Mouse (Mus musculus): ENCODE results near the gene Nr2e3.
"Not testable (repeated sequence)": the region's sequence is repeated elsewhere in the genome, so short reads cannot be mapped to it uniquely, and the experiment has no call there.

Gene Nr2e3

DNA sequence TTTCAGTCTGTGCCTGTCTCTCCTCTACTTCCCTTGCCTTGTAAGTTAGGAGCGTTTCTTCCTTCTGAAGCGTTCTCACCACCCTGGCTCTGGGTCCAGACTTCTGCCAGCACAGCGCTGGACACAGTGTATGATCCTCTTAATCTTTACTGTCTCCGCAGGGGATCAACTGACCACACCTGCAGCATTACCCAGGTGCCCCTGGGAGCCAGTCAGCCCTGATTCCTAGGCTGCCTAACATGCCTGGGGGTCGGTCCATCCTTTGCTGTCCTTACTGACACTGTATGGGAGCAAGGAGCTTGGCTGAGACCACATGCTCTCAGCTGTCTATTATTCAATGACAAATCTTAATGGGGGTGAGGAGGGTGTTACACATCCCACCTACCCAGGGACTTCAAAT lies 10.5 kb downstream of the Nr2e3 start:
- DNase-seq (ENCODE audit: low read depth), result no peak

DNA sequence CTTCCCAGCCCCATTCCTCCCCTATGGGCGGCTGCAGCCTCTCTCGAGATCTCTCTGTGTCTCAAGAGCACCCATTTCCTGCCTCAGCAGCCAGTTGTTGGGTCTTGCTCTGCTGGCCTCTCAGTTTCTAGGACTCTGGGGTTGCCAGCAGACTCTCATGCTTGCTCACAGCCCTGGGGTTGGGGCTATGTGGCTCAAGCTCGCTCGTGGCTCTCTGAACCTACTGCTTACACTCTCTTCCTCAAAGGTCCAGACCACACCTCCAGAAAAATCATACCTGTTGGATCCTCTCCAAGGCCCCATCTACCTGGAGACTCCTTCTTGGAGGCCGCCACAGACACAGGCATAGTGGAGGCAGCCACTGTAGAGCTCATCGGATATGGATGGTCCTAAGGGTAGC lies 10.9 kb downstream of the Nr2e3 start:
- DNase-seq (ENCODE audit: low read depth), result no peak

DNA sequence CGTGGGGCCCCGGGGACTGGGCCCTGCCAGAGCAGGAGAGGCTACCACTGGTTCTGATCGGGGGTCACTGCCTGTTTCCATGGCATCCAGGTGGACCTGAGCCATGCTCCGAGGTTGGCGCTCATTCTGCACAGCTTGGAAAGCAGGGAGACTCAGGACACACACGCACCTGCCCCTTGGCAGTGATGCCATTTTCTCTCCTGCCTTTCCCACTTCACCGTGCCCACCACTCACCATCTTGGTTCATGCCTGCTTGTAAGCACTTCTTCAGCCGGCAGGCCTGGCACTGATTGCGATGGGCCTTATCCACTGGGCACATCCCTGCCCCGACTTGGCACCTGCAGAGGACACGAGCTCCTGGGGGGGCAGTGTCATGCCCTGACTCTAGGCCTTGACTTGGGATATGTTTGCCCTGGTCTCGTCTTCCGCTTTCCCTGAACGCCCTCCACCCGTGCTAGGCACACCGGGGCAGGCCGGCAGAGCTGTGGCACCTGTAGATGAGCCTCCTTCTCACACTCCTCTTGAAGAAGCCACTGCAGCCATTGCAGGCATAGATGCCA lies 11.7 kb downstream of the Nr2e3 start:
- DNase-seq (ENCODE audit: low read depth), result no peak

DNA sequence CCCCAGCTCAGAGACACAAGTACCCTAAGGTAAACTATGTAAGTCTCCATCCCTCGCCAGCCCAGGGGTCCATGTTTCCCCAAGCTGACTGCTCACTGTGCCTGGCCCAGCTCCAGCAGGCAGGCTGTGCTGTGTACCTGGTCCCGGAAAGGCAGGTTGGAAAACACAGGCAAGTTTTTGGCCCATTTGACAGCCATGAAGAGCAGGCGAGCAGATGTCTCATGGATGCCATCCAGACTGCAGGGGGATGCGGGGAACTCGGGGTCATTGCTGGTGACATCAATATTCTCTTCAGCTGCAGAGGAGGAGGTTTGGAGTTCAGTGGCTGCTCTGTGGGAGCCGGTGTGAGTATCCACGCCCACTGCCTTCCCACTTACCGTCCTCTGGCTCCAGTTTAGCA lies 12.2 kb downstream of the Nr2e3 start:
- no peak for DNase-seq (ENCODE audit: low read depth)

DNA sequence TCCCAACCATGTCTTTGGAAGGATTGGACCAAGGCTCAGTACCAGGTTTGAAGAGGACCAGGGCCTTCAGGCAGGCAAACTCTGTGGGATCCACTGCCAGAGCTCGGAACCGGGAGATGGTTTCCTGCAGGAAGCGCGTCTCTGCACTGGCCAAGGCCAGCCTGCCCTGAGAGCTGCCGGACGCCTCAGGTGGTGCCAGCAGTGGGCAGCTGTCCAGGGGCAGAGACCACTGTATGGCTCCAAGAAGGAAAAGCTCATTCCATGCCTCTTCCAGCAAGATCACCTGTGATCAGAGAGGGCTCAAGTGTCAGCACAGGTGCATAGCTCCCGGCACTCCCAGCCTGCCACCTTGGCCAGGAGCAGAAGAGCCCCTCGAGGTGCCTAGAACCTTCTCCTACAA lies 13.2 kb downstream of the Nr2e3 start:
- no peak for DNase-seq (ENCODE audit: low read depth)

DNA sequence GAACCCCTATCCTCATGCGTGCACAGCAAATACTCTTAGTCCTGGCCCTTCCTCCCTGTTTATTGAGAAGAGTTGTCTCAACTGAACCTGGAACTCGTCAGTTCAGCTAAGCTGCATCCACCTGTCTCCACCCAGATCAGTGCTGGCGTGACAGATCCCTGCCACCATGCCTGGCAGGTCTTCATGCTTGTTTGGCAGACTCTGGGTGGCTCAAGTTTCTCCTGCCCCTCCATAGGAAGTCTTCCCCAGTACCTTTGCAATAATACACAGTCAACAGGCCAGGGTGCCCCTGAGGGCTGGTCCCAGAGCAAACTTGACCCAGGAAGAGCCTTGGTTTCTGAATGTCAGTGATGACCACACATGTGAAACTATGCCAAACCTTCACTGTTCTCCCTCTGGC lies 15.2 kb downstream of the Nr2e3 start:
- DNase-seq (ENCODE audit: low read depth), result no peak

DNA sequence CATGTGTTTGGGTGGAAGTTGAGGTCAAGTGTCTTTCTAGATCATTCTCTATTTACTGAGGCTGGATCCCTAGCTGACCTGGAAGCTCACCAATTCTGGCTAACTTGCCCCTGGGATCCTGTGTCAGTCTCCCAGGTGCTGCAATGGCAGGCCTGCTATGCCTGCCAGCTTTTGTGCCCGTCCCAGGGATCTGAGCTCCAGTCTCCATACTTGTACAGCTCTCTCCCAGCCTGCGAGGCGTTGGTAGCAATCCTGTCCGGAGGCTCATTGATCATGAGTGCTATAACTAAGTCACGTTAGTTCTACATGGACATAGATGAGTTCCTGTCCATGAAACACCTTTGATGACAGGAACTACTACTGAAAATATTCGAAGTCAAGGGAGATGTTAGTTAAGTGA lies 16.6 kb downstream of the Nr2e3 start:
- DNase-seq (ENCODE audit: low read depth), result no peak

DNA sequence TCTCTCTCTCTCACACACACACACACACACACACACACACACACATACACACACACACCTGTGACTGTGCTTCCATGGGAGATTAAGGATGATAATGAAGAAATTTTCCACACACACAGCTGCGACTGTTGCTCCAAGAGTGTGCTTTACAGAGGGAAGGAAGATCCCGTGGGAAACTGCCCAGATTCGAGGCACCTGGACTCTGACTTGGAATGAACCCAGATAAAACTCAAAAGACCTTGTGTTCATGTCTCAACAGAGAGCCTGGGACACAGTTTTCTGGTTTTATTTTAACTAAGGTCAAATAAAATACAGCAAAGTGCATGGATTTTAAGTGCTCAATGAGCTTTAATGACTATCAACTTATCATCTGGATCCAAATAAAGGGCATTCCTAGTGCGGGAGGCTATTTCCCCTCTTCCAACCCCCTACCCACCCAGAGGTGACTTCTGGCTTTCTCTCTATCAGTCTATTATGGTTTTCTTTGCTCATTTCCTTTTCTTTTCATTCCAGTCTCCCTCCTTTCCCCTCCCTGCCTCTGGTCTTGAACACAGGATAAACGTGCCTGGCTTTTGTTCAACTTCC lies 17.9 kb downstream of the Nr2e3 start:
- DNase-seq (ENCODE audit: low read depth), result no peak

DNA sequence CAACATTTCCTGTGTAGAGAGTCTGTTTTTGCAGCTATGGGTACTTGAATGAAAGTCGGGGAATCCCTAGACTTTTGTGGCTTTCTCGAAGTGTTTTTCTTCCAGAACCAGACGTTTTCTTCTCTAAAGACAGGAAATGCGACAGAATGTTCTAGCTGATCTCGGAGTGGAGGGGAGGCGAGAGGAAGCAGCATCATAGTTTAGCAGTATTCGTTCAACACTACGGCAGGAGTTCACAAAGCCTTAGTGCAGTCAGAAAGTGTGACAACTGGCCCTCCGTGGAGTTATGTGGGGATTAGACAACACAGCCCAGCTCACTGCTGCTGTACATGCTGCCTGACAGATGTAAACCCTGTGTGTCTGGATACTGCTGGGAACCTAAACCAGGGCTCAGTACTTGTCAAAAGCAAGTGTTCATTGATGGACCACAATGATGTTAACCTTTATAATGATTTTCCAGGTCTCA lies 18.5 kb downstream of the Nr2e3 start:
- no peak for DNase-seq (ENCODE audit: low read depth)

DNA sequence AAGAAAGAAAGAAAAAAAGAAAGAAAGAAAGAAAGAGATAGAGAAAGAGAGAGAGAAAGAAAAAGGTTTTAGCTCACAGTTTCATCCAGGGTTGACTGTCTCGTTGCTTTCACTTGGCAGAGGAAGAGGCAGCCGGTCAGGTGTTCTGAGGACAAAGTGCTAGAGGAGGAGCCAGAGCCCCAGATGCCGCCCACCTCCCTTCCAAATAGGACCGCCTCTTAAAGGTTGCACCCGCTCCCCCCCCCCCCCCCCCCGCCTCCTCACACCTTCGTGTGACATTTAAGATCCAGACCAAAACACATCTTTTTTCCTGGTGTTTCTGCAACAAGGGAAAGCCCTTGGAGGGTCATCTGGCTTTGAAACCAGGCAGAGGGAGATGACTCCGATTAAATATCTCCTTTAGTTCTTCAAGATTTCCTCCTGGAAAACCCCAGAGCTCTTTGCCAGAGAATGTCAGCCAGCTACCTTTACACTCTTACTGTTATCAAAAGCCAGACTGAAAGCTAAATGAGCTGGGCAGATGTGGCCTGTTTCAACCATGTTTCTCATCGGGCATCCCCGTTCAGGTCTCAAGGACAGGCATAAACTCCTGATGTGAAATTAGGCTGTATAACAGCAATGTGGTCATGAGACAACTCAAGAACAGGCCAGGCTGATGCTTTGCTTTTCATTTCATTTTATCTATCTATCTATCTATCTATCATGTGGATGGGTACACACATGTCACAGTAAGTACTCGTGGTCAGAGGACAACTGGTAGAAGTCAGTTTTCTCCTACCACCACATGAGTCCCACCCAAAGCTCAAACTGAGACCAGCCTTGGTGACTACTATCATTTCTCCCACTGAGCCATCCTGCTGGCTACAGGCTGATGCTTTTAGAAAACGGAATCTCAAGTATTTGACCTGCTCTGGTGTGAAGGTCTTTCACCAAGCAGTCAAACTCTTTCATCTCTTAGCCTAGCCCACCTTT lies 19.3 kb downstream of the Nr2e3 start:
- DNase-seq (ENCODE audit: low read depth), result no peak

DNA sequence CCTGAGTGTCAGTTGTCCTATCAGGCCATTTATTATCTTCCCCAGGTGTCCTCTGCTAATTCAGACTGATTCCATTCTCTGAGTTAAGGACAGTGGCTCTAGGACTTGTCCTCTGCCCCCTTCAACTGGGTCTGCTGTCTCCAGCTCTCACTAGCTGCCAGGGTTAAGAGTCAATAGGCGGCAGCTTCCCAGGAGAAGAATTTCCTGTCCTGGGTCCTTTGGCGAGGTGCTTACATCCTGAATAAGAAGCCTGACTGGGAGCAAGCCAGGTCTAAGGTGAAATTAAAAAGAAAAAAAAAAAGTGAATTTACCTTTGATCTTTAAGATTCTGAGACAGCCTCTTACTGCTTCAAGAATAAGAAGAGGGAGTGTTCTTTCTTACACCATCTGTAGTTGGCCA lies 20.8 kb downstream of the Nr2e3 start:
- DNase-seq (ENCODE audit: low read depth), result no peak

DNA sequence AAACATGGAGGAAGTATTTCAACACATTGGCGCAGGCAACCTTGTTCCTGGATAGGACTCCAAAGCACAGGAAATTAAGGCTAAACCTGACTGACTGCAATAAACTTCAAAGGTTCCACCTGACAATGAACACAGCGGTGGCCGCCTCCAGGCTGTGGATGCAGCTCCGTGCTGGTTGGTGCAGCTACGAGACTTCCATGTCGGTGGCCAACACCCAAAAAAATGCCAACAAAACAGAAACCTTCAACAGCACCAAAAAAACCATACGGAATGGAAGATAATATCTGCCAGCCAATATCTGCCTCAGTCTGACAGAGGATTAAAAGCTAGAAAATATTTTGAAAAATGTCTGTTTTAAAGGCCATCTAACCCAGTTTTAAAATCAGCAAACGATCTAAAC lies 21.9 kb downstream of the Nr2e3 start:
- DNase-seq (ENCODE audit: low read depth), result no peak

DNA sequence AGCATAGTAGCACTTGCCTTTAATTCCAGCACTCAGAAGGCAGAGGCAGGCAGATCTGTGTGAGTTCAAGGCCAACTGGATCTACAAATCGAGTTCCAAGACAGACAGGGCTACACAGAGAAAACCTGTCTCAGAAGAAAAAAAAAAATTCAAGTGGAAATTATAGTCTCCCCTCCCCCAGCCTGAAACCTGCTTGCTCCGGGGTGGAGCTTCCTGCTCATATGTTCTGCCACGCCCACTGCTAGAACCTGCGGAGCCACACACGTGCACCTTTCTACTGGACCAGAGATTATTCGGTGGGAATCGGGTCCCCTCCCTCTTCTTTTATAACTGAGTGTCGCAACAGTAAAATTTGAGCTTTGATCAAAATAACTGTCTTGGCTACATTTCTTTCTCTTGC lies 24.6 kb downstream of the Nr2e3 start:
- not testable (repeated sequence) for DNase-seq (ENCODE audit: low read depth)

DNA sequence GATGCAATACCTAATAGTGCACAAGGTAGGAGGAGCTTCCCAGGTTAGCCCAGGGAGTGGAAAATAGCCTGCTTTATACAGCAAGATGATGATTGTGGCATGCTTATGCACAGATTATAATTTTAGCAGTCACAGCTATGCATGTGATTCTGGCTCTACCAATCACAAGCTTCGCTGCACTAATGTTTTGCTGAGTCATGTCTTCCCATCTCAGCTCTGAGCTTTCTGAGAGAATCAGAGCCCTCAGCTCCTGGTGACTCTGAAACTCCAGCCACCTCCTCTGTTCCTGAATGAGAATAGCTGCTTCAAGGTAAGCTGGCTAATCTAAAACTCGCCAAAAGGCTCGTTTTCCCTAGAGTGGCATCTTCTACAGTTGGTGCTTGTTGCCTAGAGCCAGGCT lies 30.2 kb downstream of the Nr2e3 start:
- no peak for DNase-seq (ENCODE audit: low read depth)

DNA sequence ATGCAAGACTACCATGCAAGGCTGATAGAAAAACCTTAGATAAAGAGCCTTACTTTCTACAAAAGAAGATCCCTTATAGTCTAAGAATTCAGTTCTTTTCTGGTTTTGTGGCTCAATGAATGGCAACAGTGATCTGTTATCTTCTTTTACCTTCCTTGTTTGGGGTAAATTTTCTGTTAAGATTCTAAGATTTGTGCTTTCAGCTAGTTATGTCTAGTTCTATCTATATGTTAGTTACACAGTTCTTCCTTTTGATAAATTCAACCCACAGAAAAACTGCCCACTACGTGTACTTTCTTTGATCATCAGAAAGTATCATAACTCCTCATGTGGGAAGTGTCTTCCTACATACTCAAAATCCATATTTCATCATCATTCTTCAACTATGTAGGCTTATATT lies 45.7 kb downstream of the Nr2e3 start:
- DNase-seq (ENCODE audit: low read depth), result no peak

DNA sequence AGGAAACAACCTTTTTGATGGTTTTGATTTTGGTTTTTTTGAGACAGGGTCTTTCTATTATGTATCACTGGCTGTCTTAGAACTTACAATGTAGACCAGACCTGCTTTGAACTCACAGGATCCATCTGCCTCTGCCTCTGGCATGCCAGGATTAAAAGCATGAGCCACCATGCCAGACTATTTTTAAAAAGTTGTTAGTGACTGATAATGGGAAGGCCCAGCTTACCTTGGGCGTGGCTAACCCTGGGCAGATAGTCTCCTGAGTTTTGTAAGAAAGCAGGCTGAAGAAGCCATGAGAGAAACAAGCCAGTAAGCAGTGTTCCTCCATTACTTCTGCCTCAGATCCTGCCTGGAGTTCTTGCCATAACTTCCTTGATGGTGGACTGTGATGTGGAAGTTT lies 57.1 kb downstream of the Nr2e3 start:
- DNase-seq (ENCODE audit: low read depth), result no peak

All from fibroblast of lung, adult 2 months (primary cell).